Mouse (Mus musculus) myocyte (in vitro differentiated cells): ENCODE results near the gene Bnip2.

Experiments
- E2F4 ChIP-seq: IDR thresholded peaks from one replicate; pipeline ENCODE4 v1.6.1; 2011; ENCODE audit warnings: mild to moderate bottlenecking, control low read depth, moderate library complexity; ENCODE audit not compliant: insufficient read depth
- MAX ChIP-seq: IDR thresholded peaks from one replicate; pipeline ENCODE4 v1.6.1; 2011; ENCODE audit warnings: low read depth, mild to moderate bottlenecking, control low read depth
- MYOG ChIP-seq, 3 experiments: IDR thresholded peaks; one replicate each; pipeline ENCODE4 v1.6.1; 2011; ENCODE audit warnings: control low read depth in 2 of 3, low read depth in 2 of 3, mild to moderate bottlenecking in 2 of 3; ENCODE audit not compliant: insufficient read length in 2 of 3, control insufficient read depth in 1 of 3, insufficient read depth in 1 of 3
- POLR2A ChIP-seq: IDR thresholded peaks from one replicate; pipeline ENCODE4 v1.6.1; 2011; ENCODE audit warnings: low read depth, mild to moderate bottlenecking, control low read depth, moderate library complexity; ENCODE audit not compliant: insufficient read length
- POLR2AphosphoS2 ChIP-seq: IDR thresholded peaks from one replicate; pipeline ENCODE4 v1.6.1; 2011; ENCODE audit warnings: low read depth, control low read depth; ENCODE audit not compliant: insufficient read length
- SRF ChIP-seq: IDR thresholded peaks from one replicate; pipeline ENCODE4 v1.6.1; 2011; ENCODE audit warnings: low read depth; ENCODE audit not compliant: control insufficient read depth, insufficient read length
- TCF12 ChIP-seq: IDR thresholded peaks from one replicate; pipeline ENCODE4 v1.6.1; 2011; ENCODE audit warnings: mild to moderate bottlenecking, control low read depth; ENCODE audit not compliant: poor library complexity, insufficient read depth, severe bottlenecking
- TCF3 ChIP-seq: IDR thresholded peaks from one replicate; pipeline ENCODE4 v1.6.1; 2011; ENCODE audit warnings: low read depth, control low read depth; ENCODE audit not compliant: insufficient read length
- USF1 ChIP-seq: IDR thresholded peaks from one replicate; pipeline ENCODE4 v1.6.1; 2011; ENCODE audit warnings: low read depth, mild to moderate bottlenecking, control low read depth, moderate library complexity

DNA sequence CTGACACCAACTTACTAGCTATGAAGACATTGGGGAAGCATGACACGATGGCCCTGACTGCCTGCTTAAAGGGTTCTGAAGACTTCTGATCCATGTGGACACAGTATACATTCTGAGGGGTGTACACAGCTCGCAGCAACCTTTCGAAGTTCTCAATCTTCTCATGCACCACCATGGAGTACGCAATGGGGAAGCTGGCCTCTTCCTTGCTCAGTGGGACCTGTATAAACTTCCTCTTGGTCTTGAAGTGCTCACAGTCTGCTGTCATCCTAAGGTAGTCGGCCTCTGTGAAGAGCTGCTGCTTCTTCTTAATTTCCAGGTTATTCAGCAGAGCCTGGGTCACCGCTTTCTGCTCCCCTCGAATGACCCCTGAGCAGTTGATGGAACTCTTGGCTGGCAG is 45.4 kb downstream of the Bnip2 start:
- TF ChIP-seq POLR2A (no peak), TCF12 (no peak), USF1 (no peak), E2F4 (no peak), MAX (no peak), MYOG (IDR thresholded peaks at IDR 0.05; ENCODE audit: control insufficient read depth in 1 of 3, insufficient read depth in 1 of 3, insufficient read length in 2 of 3, low read depth in 2 of 3) (no peak), TCF3 (no peak), POLR2AphosphoS2 (no peak), SRF (no peak)
